Mouse (Mus musculus) naive thymus-derived CD4-positive, alpha-beta T cell, adult 5 months (primary cell): ENCODE results near the gene Pde3a. TPM values are rescaled to one million over a fixed set of nuclear protein-coding genes. Genes with fewer than 3 reads are reported as not detected.

Experiments used
- polyA plus RNA-seq: library from polyadenylated mRNA; unstranded; fragments of 100-300 nt; shearing (Covaris generic); gene quantifications from one replicate; pipeline ENCODE4 v1.2.1, GENCODE M21; 2017

Pde3a gene
- not detected for polyA plus RNA-seq

GRCm38 (mm10) chr6:141248691-141249584, at the start of gene Pde3a:
Gene Pde3a (plus strand): TSS chr6:141249269.

GRCm38 (mm10) chr6:141523747-141524640, 274.9 kb downstream of the Pde3a start, which contains the start of gene Slco1c1:
Gene Slco1c1 (plus strand): TSS chr6:141524368.

